Mouse (Mus musculus): ENCODE measurements around the gene Fahd2a. TPM values are rescaled to one million over a fixed set of nuclear protein-coding genes. Genes with fewer than 3 reads are reported as not detected.

The Fahd2a gene
- polyA plus RNA-seq, 1 experiment: 11.9 TPM

DNA sequence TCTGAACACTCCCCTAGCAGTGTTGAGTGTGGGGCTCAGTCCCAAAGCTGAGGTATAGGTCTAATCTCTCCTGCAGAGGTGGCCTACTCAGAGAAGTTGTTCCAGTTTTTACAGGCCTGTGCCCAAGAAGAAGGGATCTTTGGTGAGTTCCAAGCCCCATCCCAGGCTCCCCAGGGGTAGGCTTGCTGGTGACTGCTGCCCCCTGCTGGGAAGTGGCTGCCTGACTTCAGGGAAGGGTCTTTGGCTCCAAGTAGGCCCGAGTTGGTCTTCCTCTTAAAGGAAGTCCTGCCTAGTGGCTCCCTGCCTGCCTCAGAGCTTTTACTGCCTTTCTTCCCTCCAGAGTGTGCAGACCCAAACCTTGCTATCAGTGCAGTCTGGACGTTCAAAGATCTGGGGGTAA, 9.2 kb downstream of the Fahd2a start:
- no peak overlapping the region for H3K27ac ChIP-seq (ENCODE audit: insufficient read depth, low read depth, low read length)
- H3K4me3 ChIP-seq (ENCODE audit: insufficient read depth, low read length): no peak overlapping the region
- TF ChIP-seq POLR2A (IDR thresholded peaks at IDR 0.05; ENCODE audit: borderline replicate concordance, low read depth, low read length): no peak
- peak; percentile 52 for TF ChIP-seq CTCF (IDR thresholded peaks at IDR 0.05; ENCODE audit: low read depth, low read length)
- no peaks in the 10 kb centered on the region for H3K4me1 ChIP-seq (ENCODE audit: control insufficient read depth, insufficient read depth, low read length)

DNA sequence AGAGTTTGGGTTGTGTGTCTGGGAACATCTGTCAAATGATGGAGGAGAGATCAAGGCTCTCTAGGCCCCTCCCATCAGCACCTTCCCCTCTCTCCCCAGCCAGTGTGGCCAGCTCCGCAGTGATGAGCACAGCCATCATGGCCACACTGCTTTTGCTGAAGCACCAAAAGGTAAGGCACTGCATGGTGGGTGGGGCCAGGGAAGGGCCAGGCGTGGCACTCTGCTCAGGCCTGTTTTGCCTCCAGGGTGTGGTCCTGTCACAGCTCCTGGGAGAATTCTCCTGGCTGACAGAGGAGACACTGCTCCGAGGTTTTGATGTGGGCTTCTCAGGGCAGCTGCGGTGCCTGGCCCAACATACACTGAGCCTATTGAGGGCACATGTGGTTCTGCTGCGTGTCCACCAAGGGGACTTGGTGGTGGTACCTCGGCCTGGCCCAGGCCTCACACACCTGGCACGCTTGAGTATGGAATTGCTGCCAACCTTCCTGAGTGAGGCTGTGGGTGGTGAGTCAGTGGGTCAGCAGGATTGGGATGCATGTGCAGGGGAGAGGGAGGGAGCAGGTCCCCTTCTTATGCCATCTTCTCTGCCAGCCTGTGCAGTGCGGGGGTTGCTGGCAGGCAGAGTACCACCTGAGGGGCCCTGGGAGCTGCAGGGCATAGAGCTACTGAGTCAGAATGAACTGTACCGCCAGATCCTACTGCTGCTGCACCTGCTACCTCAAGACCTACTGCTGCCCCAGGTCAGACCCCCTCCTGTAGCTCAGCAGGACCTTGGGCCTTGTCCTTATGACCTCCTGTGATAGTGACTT, 10.7 kb downstream of the Fahd2a start:
- Histone ChIP-seq H3K4me3 (ENCODE audit: insufficient read depth, low read length) (no peak overlapping the region), H3K27ac (ENCODE audit: insufficient read depth, low read depth, low read length) (no peak overlapping the region), H3K4me1 (ENCODE audit: control insufficient read depth, insufficient read depth, low read length) (no peaks in the 10 kb centered on the region)
- TF ChIP-seq POLR2A (IDR thresholded peaks at IDR 0.05; ENCODE audit: borderline replicate concordance, low read depth, low read length) (no peak), CTCF (IDR thresholded peaks at IDR 0.05; ENCODE audit: low read depth, low read length) (no peak)

DNA sequence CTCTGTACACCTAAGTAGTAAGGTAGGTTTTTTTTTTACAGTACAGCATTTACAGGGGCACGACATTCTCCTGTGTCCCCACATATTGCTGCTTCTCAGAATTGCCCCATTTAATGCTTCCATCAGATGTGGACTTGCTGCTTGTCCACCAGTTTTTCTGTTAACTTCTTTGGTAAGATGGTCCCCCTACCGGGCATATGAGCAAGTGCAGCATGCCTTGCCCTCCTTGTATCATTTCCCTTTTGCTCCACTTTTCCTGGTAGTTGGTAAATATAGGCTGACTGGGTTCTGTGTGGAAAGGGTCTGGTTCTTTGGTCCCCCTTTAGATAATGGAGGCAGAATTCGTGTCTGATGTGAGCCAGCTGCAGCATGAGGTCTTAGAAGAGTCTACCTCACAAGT, 14.1 kb downstream of the Fahd2a start:
- Histone ChIP-seq H3K27ac (ENCODE audit: insufficient read depth, low read depth, low read length) (no peak overlapping the region), H3K4me3 (ENCODE audit: insufficient read depth, low read length) (no peak overlapping the region), H3K4me1 (ENCODE audit: control insufficient read depth, insufficient read depth, low read length) (no peaks in the 10 kb centered on the region)
- TF ChIP-seq CTCF (IDR thresholded peaks at IDR 0.05; ENCODE audit: low read depth, low read length): no peak; the same call in 1 of the 2 replicates
- no peak for TF ChIP-seq POLR2A (IDR thresholded peaks at IDR 0.05; ENCODE audit: borderline replicate concordance, low read depth, low read length)

DNA sequence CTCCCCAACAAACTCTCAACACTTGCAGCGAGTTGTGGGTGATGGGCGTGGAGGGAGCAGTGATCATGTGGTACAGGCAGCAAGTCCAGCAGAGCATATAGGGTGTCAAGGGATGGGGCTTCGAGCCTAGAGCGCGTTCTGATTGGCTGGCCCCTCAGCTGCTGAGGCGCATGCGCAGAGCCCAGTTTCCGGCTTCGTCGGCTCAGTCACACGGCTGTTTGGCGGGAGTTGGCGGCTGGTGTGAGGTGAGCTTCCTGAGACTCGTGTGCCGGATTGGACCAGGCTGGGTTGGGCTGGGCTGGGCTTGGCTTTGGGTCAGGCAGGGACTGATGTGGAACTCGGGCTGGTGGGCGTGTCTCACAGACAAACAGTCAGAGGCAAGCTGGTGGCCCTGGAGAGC, 19.4 kb downstream of the Fahd2a start, which contains the start of gene Gpat2:
Gene Gpat2 (plus strand): TSS at position 223 of the 400 bp plus-strand sequence.
- Histone ChIP-seq H3K4me3 (ENCODE audit: insufficient read depth, low read length) (no peak within 1 kb of the TSS), H3K27ac (ENCODE audit: insufficient read depth, low read depth, low read length) (no peak within 1 kb of the TSS), H3K4me1 (ENCODE audit: control insufficient read depth, insufficient read depth, low read length) (no peaks in the 10 kb centered on the region)
- TF ChIP-seq CTCF (IDR thresholded peaks at IDR 0.05; ENCODE audit: low read depth, low read length) (no peak), POLR2A (IDR thresholded peaks at IDR 0.05; ENCODE audit: borderline replicate concordance, low read depth, low read length) (no peak)

DNA sequence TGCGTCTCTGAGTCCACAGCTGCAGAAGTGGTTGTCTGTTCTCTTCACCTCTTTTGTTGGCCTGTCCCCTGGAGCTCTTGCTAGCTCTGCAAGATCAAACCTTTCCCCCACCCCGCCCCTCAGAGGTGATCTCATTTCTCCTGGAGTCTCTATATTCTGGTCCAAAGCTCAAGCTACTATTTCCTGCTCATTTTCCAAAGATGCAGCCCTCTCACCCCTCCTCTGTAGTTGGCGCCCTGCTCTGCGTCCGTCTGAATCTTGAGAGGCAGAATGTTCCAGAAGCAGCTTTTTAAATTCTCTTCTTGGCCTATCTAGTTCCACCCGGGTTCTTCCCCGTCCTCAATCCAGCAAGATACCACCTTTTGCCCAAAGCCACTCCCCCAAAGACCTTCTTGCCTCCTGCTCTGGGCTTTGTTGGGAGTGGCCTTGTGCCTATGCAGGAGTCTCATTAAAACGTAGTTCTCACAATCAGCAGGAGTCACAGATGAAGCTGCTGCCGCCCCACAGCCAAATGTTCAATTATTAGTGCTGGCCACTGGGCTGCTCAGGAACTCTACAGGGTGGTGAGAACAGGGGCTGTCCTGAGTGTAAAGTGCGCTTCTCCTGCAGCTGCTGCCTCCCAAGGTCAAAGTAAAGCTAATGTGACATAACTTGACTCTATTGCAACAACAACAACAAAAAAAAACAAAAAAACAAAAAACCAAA, 25.9 kb downstream of the Fahd2a start:
- no peak for TF ChIP-seq POLR2A (IDR thresholded peaks at IDR 0.05; ENCODE audit: borderline replicate concordance, low read depth, low read length)
- no peak for TF ChIP-seq CTCF (IDR thresholded peaks at IDR 0.05; ENCODE audit: low read depth, low read length)
- H3K4me1 ChIP-seq (ENCODE audit: control insufficient read depth, insufficient read depth, low read length): no peaks in the 10 kb centered on the region
- no peak overlapping the region for H3K27ac ChIP-seq (ENCODE audit: insufficient read depth, low read depth, low read length)
- H3K4me3 ChIP-seq (ENCODE audit: insufficient read depth, low read length): no peak overlapping the region

DNA sequence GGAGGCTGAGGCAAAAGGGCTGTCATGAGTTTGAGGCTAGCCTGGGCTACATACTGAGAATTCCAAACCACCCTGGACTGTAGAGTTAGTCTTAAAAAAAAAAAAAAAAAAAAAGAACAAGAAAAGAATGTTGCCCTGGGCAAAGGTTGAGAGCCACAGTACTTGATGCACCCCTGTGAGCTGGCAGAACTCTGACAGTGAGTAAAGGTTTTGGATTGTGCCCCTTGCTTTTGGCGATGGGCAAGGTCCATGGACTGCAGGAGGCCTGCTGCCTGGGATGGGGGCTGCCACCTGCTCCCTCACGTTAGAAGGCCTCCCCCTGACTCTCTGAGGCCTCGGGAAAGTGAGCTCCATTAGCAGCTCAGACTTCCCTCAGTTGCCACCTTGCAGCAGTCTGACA, 27.7 kb downstream of the Fahd2a start:
- Histone ChIP-seq H3K27ac (ENCODE audit: insufficient read depth, low read depth, low read length) (no peak overlapping the region), H3K4me3 (ENCODE audit: insufficient read depth, low read length) (no peak overlapping the region), H3K4me1 (ENCODE audit: control insufficient read depth, insufficient read depth, low read length) (no peaks in the 10 kb centered on the region)
- no peak for TF ChIP-seq POLR2A (IDR thresholded peaks at IDR 0.05; ENCODE audit: borderline replicate concordance, low read depth, low read length)
- no peak for TF ChIP-seq CTCF (IDR thresholded peaks at IDR 0.05; ENCODE audit: low read depth, low read length)

DNA sequence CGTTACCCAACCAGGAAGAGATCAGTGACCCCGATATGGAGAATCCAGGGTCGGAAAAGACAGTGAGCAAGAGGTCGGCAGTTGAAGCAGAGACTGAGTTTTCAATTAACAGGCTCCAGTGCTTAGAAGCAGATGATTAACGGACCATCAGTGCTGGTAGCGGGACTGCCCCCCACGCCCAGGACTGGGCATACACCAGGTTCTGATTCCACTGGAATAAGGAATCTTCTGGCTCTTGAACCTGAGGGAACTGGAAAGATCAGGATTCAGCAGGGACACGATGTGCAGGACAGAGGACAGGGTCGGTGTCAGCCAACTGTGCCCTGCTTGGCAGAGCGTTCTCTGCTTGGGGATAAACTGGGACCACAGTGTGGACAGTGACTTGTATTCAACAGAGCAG, 28.6 kb downstream of the Fahd2a start:
- H3K4me3 ChIP-seq (ENCODE audit: insufficient read depth, low read length): no peak overlapping the region
- no peak overlapping the region for H3K27ac ChIP-seq (ENCODE audit: insufficient read depth, low read depth, low read length)
- no peak for TF ChIP-seq POLR2A (IDR thresholded peaks at IDR 0.05; ENCODE audit: borderline replicate concordance, low read depth, low read length)
- no peak for TF ChIP-seq CTCF (IDR thresholded peaks at IDR 0.05; ENCODE audit: low read depth, low read length)
- H3K4me1 ChIP-seq (ENCODE audit: control insufficient read depth, insufficient read depth, low read length): no peaks in the 10 kb centered on the region

DNA sequence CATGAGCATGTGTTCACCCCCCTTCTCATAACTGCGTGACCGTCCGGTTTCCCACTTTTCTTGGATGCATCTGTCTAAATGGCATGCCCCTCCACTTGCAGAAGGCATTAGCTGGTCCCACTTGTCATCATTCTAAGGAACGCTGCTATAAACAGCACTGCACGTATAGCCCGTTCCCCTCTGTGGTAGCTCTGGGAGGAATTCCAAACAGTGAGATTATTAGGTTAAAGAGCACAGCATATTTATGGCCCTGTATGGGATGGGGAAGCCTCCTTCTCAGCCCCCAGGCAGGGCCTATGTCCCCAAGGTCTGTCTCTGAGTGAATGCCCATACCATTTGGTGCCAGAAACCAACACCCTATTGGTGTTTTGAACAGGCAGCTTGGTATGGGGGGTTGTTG, 33.2 kb downstream of the Fahd2a start:
- H3K4me1 ChIP-seq (ENCODE audit: control insufficient read depth, insufficient read depth, low read length): no peaks in the 10 kb centered on the region
- TF ChIP-seq POLR2A (IDR thresholded peaks at IDR 0.05; ENCODE audit: borderline replicate concordance, low read depth, low read length) (no peak), CTCF (IDR thresholded peaks at IDR 0.05; ENCODE audit: low read depth, low read length) (no peak)
- H3K27ac ChIP-seq (ENCODE audit: insufficient read depth, low read depth, low read length): no peak overlapping the region
- H3K4me3 ChIP-seq (ENCODE audit: insufficient read depth, low read length): no peak overlapping the region

DNA sequence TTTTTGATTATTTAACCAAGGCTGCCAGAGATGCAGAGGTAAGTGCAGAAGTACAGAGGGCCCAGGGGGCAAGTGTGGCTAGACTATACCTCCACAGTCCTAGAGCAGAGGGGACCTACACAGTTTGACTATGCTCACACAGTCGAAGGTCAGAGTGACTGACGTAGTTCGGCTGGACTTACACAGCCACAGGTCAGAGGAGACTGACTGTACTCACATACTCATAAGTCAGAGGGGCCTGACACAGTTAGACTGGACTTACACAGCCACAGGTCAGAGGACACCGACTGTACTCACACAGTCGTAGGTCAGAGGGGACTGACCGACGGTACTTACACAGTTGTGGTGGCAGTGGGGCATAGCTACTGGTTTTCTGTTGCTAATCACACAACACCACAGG, 45.6 kb downstream of the Fahd2a start:
- peaks cover 7% of the 10 kb centered on the region for H3K4me1 ChIP-seq (ENCODE audit: control insufficient read depth, insufficient read depth, low read length)

DNA sequence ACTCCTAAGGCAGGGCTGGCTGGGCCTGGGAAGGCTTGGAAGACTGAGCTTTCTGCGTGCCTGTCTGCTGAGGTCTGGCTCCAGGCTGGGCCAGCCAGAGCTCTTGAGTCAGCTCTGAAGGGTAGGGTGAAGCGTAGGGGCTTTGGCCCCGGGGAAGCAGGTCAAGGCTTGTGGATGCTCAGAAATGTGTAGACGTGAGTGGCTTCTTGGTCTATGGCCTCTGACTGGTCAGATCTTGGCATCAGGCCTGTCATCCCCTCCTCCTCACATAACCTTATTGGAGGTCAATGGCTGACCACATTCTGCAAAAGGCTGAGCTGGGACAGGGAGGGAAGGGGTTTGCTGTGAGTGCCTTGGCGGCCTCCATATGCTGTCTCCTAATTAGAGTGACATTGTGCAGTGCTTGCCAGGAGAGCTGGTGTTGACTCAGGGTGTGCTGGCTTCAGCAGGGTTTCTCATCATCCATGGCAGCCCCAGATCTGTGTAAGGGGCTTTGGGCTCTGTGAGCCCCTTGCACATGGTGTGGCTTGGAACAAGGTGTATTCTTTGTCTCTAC, 49.7 kb downstream of the Fahd2a start:
- H3K4me1 ChIP-seq (ENCODE audit: control insufficient read depth, insufficient read depth, low read length): peaks cover 13% of the 10 kb centered on the region
- no peak overlapping the region for H3K27ac ChIP-seq (ENCODE audit: insufficient read depth, low read depth, low read length)
- TF ChIP-seq CTCF (IDR thresholded peaks at IDR 0.05; ENCODE audit: low read depth, low read length) (no peak), POLR2A (IDR thresholded peaks at IDR 0.05; ENCODE audit: borderline replicate concordance, low read depth, low read length) (no peak)
- no peak overlapping the region for H3K4me3 ChIP-seq (ENCODE audit: insufficient read depth, low read length)

More for the DNA sequence above, 45.6 kb downstream of the Fahd2a start:
- TF ChIP-seq CTCF (IDR thresholded peaks at IDR 0.05; ENCODE audit: low read depth, low read length) (no peak), POLR2A (IDR thresholded peaks at IDR 0.05; ENCODE audit: borderline replicate concordance, low read depth, low read length) (no peak)
- H3K27ac ChIP-seq (ENCODE audit: insufficient read depth, low read depth, low read length): no peak overlapping the region
- no peak overlapping the region for H3K4me3 ChIP-seq (ENCODE audit: insufficient read depth, low read length)
